Mouse (Mus musculus) hindbrain, embryonic 14.5 days (tissue): ENCODE measurements at regions not wholly inside any gene's neighbourhood (a gene's known extent, or its start where the extent isn't known, plus 50 kb on each side); places are given as distances from the start of the nearest gene placed in this dataset.

ENCODE experiments used
- ATAC-seq: fragments of 200-750 bp; cut with Nextera tagmentation; 2 replicates; pipeline ENCODE4 v1.8.0; 2017; ENCODE audit warnings: moderate number of reproducible peaks, mild to moderate bottlenecking, moderate TSS enrichment, moderate library complexity; ENCODE audit not compliant: low FRiP score
- DNase-seq: peaks from one replicate; pipeline ENCODE4 v3.0.0-alpha.2; 2015; ENCODE audit warnings: low spot score
- H3K27ac ChIP-seq: fragments of 300-500 bp; sonication (generic); 2 replicates; pipeline ENCODE4 v1.5.1; 2014; ENCODE audit warnings: mild to moderate bottlenecking, moderate library complexity
- H3K27me3 ChIP-seq: fragments of 300-500 bp; sonication (generic); 2 replicates; pipeline ENCODE4 v1.6.1; 2014; ENCODE audit warnings: mild to moderate bottlenecking, low read length, mixed read lengths; ENCODE audit not compliant: control insufficient read depth, insufficient read depth
- H3K36me3 ChIP-seq: fragments of 300-500 bp; sonication (generic); replicated peaks from 2 replicates; pipeline ENCODE4 v1.6.1; 2014; ENCODE audit not compliant: control insufficient read depth, insufficient read depth
- H3K4me1 ChIP-seq: fragments of 300-500 bp; sonication (generic); replicated peaks from 2 replicates; pipeline ENCODE4 v1.6.1; 2014; ENCODE audit warnings: antibody characterized with exemption, low read length, mixed read lengths; ENCODE audit not compliant: control insufficient read depth, insufficient read depth
- H3K4me2 ChIP-seq: fragments of 300-500 bp; sonication (generic); replicated peaks from 2 replicates; pipeline ENCODE4 v1.6.1; 2014; ENCODE audit warnings: mild to moderate bottlenecking, moderate library complexity
- H3K4me3 ChIP-seq: fragments of 300-500 bp; sonication (generic); replicated peaks from 2 replicates; pipeline ENCODE4 v1.5.1; 2014; ENCODE audit warnings: mild to moderate bottlenecking, low read length
- H3K9ac ChIP-seq: fragments of 300-500 bp; sonication (generic); 2 replicates; pipeline ENCODE4 v1.6.1; 2014
- H3K9me3 ChIP-seq: fragments of 300-500 bp; sonication (generic); 2 replicates; pipeline ENCODE4 v1.6.1; 2016; ENCODE audit warnings: low read length; ENCODE audit not compliant: control insufficient read depth
- WGBS: fragments of 180-500 bp; shearing (Covaris S2); extraction: QIAGEN DNeasy Blood & Tissue Kit; methylation state at CpG from one replicate; pipeline ENCODE4 v1.1.7; 2014; 5-methylcytosine and 5-hydroxymethylcytosine counted together

- WGBS, result 72% methylated on average over 7 of the region's 7 CpGs
- H3K9me3 ChIP-seq, result no peaks in the 10 kb centered on the region
Measured at GRCm38 (mm10) chr16:51169294-51169693, 578.3 kb upstream of the Ccdc54 start.

GRCm38 (mm10) chr16:51160768-51161167 lies 569.8 kb upstream of the Ccdc54 start:
- Histone ChIP-seq H3K4me1 (no peaks in the 10 kb centered on the region), H3K9me3 (no peaks in the 10 kb centered on the region), H3K9ac (no peak overlapping the region), H3K4me3 (no peak overlapping the region), H3K36me3 (no peaks in the 10 kb centered on the region), H3K27me3 (no peaks in the 10 kb centered on the region), H3K4me2 (no peak overlapping the region), H3K27ac (no peak overlapping the region)
- no peak for DNase-seq
- WGBS, result 74% methylated on average over 5 of the region's 5 CpGs
- ATAC-seq, result no peak

More at GRCm38 (mm10) chr16:51169294-51169693, 578.3 kb upstream of the Ccdc54 start:
- no peaks in the 10 kb centered on the region for H3K4me1 ChIP-seq
- H3K4me3 ChIP-seq, result no peak overlapping the region
- no peaks in the 10 kb centered on the region for H3K27me3 ChIP-seq
- DNase-seq (no peak), ATAC-seq (no peak)
- no peaks in the 10 kb centered on the region for H3K36me3 ChIP-seq
- H3K4me2 ChIP-seq, result no peak overlapping the region
- no peak overlapping the region for H3K9ac ChIP-seq
- no peak overlapping the region for H3K27ac ChIP-seq

GRCm38 (mm10) chr16:51138575-51138974 lies 547.6 kb upstream of the Ccdc54 start:
- ATAC-seq, result no peak
- WGBS, result 93% methylated on average over 7 of the region's 7 CpGs
- Histone ChIP-seq H3K4me3 (no peak overlapping the region), H3K4me2 (no peak overlapping the region), H3K36me3 (no peaks in the 10 kb centered on the region), H3K4me1 (no peaks in the 10 kb centered on the region), H3K9ac (no peak overlapping the region), H3K9me3 (no peaks in the 10 kb centered on the region), H3K27ac (no peak overlapping the region), H3K27me3 (no peaks in the 10 kb centered on the region)
- DNase-seq, result no peak

GRCm38 (mm10) chr16:51119835-51120234 lies 528.9 kb upstream of the Ccdc54 start:
- Histone ChIP-seq H3K4me2 (no peak overlapping the region), H3K4me3 (no peak overlapping the region), H3K36me3 (no peaks in the 10 kb centered on the region), H3K27ac (no peak overlapping the region), H3K4me1 (no peaks in the 10 kb centered on the region), H3K9ac (no peak overlapping the region), H3K27me3 (no peaks in the 10 kb centered on the region), H3K9me3 (no peaks in the 10 kb centered on the region)
- WGBS, result 81% methylated on average over 1 of the region's 1 CpGs
- ATAC-seq, result no peak
- no peak for DNase-seq

GRCm38 (mm10) chr16:51118365-51118764 lies 527.4 kb upstream of the Ccdc54 start:
- 38% methylated on average over 3 of the region's 3 CpGs for WGBS
- no peaks in the 10 kb centered on the region for H3K4me1 ChIP-seq
- no peaks in the 10 kb centered on the region for H3K9me3 ChIP-seq
- no peak overlapping the region for H3K27ac ChIP-seq
- peak overlapping the region; percentile 29 for H3K4me2 ChIP-seq
- no peak for DNase-seq
- ATAC-seq, result no peak
- no peak overlapping the region for H3K9ac ChIP-seq
- no peaks in the 10 kb centered on the region for H3K36me3 ChIP-seq
- no peak overlapping the region for H3K4me3 ChIP-seq
- H3K27me3 ChIP-seq, result no peaks in the 10 kb centered on the region

- H3K4me2 ChIP-seq, result peak overlapping the region; percentile 29
- WGBS, result 21% methylated on average over 5 of the region's 5 CpGs
- no peak for DNase-seq
Measured at GRCm38 (mm10) chr16:51117836-51118235, 526.9 kb upstream of the Ccdc54 start.

GRCm38 (mm10) chr16:51109864-51110263 lies 518.9 kb upstream of the Ccdc54 start:
- Histone ChIP-seq H3K27ac (no peak overlapping the region), H3K9me3 (no peaks in the 10 kb centered on the region)

More at GRCm38 (mm10) chr16:51117836-51118235, 526.9 kb upstream of the Ccdc54 start:
- ATAC-seq, result peak; percentile 51; the same call in 1 of the 2 replicates
- Histone ChIP-seq H3K27me3 (no peaks in the 10 kb centered on the region), H3K27ac (no peak overlapping the region), H3K9me3 (no peaks in the 10 kb centered on the region), H3K4me1 (no peaks in the 10 kb centered on the region), H3K36me3 (no peaks in the 10 kb centered on the region), H3K9ac (no peak overlapping the region), H3K4me3 (no peak overlapping the region)

GRCm38 (mm10) chr16:51107421-51107820 lies 516.5 kb upstream of the Ccdc54 start:
- no peak overlapping the region for H3K9ac ChIP-seq
- DNase-seq, result peak; percentile 18
- H3K36me3 ChIP-seq, result no peaks in the 10 kb centered on the region
- no peaks in the 10 kb centered on the region for H3K27me3 ChIP-seq
- 89% methylated on average over 4 of the region's 4 CpGs for WGBS
- H3K9me3 ChIP-seq, result no peaks in the 10 kb centered on the region
- H3K27ac ChIP-seq, result no peak overlapping the region
- no peak overlapping the region for H3K4me2 ChIP-seq
- H3K4me3 ChIP-seq, result no peak overlapping the region
- ATAC-seq, result no peak
- H3K4me1 ChIP-seq, result no peaks in the 10 kb centered on the region

More at GRCm38 (mm10) chr16:51109864-51110263, 518.9 kb upstream of the Ccdc54 start:
- Histone ChIP-seq H3K4me3 (no peak overlapping the region), H3K27me3 (no peaks in the 10 kb centered on the region), H3K9ac (no peak overlapping the region), H3K36me3 (no peaks in the 10 kb centered on the region), H3K4me1 (no peaks in the 10 kb centered on the region), H3K4me2 (no peak overlapping the region)
- ATAC-seq (no peak), DNase-seq (peak; percentile 19)

- no peak overlapping the region for H3K27ac ChIP-seq
- ATAC-seq (no peak), DNase-seq (no peak)
- no peaks in the 10 kb centered on the region for H3K36me3 ChIP-seq
- no peaks in the 10 kb centered on the region for H3K4me1 ChIP-seq
- 81% methylated on average over 7 of the region's 7 CpGs for WGBS
- no peaks in the 10 kb centered on the region for H3K9me3 ChIP-seq
- no peak overlapping the region for H3K9ac ChIP-seq
- H3K4me3 ChIP-seq, result no peak overlapping the region
- no peak overlapping the region for H3K4me2 ChIP-seq
- no peaks in the 10 kb centered on the region for H3K27me3 ChIP-seq
Measured at GRCm38 (mm10) chr16:51086556-51086955, 495.6 kb upstream of the Ccdc54 start.

GRCm38 (mm10) chr16:51080146-51080545 lies 489.2 kb upstream of the Ccdc54 start:
- H3K4me3 ChIP-seq, result no peak overlapping the region
- H3K36me3 ChIP-seq, result no peaks in the 10 kb centered on the region
- no peaks in the 10 kb centered on the region for H3K27me3 ChIP-seq
- ATAC-seq, result no peak
- no peak overlapping the region for H3K27ac ChIP-seq
- 78% methylated on average over 4 of the region's 4 CpGs for WGBS
- no peak for DNase-seq
- H3K4me2 ChIP-seq, result no peak overlapping the region
- H3K4me1 ChIP-seq, result no peaks in the 10 kb centered on the region
- H3K9ac ChIP-seq, result no peak overlapping the region
- H3K9me3 ChIP-seq, result no peaks in the 10 kb centered on the region
